Mouse (Mus musculus) embryonic fibroblast, embryonic 13.5 days (primary cell): ENCODE measurements at regions not wholly inside any gene's neighbourhood (a gene's known extent, or its start where the extent isn't known, plus 50 kb on each side); places are given as distances from the start of the nearest gene placed in this dataset.

ENCODE experiments used
- CTCF ChIP-seq: IDR thresholded peaks from 2 replicates; pipeline ENCODE4 v1.5.1; 2011; ENCODE audit warnings: mild to moderate bottlenecking, control low read depth, low read length, moderate library complexity, borderline replicate concordance; ENCODE audit not compliant: insufficient read depth
- POLR2A ChIP-seq: IDR thresholded peaks from 2 replicates; pipeline ENCODE4 v1.6.1; 2011; ENCODE audit warnings: low read depth, mild to moderate bottlenecking, control low read depth, low read length, moderate library complexity

GRCm38 (mm10) chr5:46021398-46022046 is 164.1 kb upstream of the Lcorl start:
- no peak for TF ChIP-seq CTCF
- TF ChIP-seq POLR2A = no peak
